Mouse (Mus musculus) embryonic facial prominence, embryonic 15.5 days (tissue): ENCODE data around the gene Ctdnep1. TPM values are rescaled to one million over a fixed set of nuclear protein-coding genes. Genes with fewer than 3 reads are reported as not detected.

ENCODE experiments used
- ATAC-seq: fragments of 200-750 bp; cut with Nextera tagmentation; 2 replicates; pipeline ENCODE4 v1.8.0; 2017; ENCODE audit warnings: low read depth, moderate TSS enrichment; ENCODE audit not compliant: insufficient number of reproducible peaks, low FRiP score, low TSS enrichment
- H3K27ac ChIP-seq: fragments of 300-500 bp; sonication (generic); replicated peaks from 2 replicates; pipeline ENCODE4 v1.5.1; 2015; ENCODE audit warnings: mild to moderate bottlenecking, inconsistent platforms
- H3K27me3 ChIP-seq: fragments of 300-500 bp; sonication (generic); 2 replicates; pipeline ENCODE4 v1.6.1; 2015; ENCODE audit warnings: inconsistent platforms
- H3K36me3 ChIP-seq: fragments of 300-500 bp; sonication (generic); 2 replicates; pipeline ENCODE4 v1.6.1; 2015; ENCODE audit warnings: mild to moderate bottlenecking, inconsistent platforms
- H3K4me1 ChIP-seq: fragments of 300-500 bp; sonication (generic); 2 replicates; pipeline ENCODE4 v1.6.1; 2015; ENCODE audit warnings: inconsistent platforms
- H3K4me2 ChIP-seq: fragments of 300-500 bp; sonication (generic); replicated peaks from 2 replicates; pipeline ENCODE4 v1.6.1; 2015; ENCODE audit warnings: mild to moderate bottlenecking, inconsistent platforms
- H3K4me3 ChIP-seq: fragments of 300-500 bp; sonication (generic); replicated peaks from 2 replicates; pipeline ENCODE4 v1.5.1; 2015; ENCODE audit warnings: mild to moderate bottlenecking, inconsistent platforms
- H3K9ac ChIP-seq: fragments of 300-500 bp; sonication (generic); 2 replicates; pipeline ENCODE4 v1.6.1; 2015; ENCODE audit warnings: inconsistent platforms
- H3K9me3 ChIP-seq: fragments of 300-500 bp; sonication (generic); replicated peaks from 2 replicates; pipeline ENCODE4 v1.6.1; 2016; ENCODE audit warnings: inconsistent platforms
- WGBS: fragments of 180-500 bp; shearing (Covaris S2); methylation state at CpG from one replicate; pipeline ENCODE4 v1.1.7; 2015; 5-methylcytosine and 5-hydroxymethylcytosine counted together
- polyA plus RNA-seq: library from polyadenylated mRNA; unstranded; fragments of >200 nt; fragmentation: Nextera tagmentation; extraction: Ambion mirVana; gene quantifications from 2 replicates; pipeline ENCODE4 v1.2.1, GENCODE M21; 2015

Ctdnep1 gene
- polyA plus RNA-seq, 1 experiment from 2014 or later: 31.6 TPM

GRCm38 (mm10) chr11:69938401-69938979, 42.5 kb upstream of the Ctdnep1 start:
- 25% methylated on average over 9 of the region's 9 CpGs for WGBS
- Histone ChIP-seq H3K4me2 (no peak overlapping the region), H3K9me3 (no peaks in the 10 kb centered on the region), H3K27me3 (peaks cover 13% of the 10 kb centered on the region; the same call in 1 of the 2 replicates), H3K36me3 (peaks cover 7% of the 10 kb centered on the region), H3K27ac (no peak overlapping the region), H3K9ac (no peak overlapping the region), H3K4me1 (peaks cover 45% of the 10 kb centered on the region), H3K4me3 (no peak overlapping the region)
- ATAC-seq: no peak

DNA sequence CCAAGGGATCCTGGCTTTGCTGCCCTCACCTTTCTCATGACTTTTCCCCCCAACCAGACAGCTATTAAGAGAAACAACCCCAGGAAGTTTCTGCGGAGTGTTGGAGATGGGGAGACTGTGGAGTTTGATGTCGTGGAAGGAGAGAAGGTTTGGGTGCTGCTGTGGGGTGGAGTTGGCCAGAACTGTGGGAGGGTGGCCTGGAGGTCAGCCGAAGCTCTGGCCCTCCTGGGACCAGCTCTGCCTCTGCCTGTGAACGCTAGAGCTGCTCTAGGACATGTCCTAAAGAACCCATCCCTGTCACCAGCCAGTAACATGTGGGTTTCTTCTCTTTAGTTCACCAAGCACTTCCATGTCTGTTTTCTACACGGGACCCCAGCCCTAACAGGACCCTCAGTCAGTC, 41.8 kb upstream of the Ctdnep1 start:
- Histone ChIP-seq H3K4me3 (no peak overlapping the region), H3K4me1 (peaks cover 45% of the 10 kb centered on the region), H3K27me3 (peaks cover 13% of the 10 kb centered on the region; the same call in 1 of the 2 replicates), H3K4me2 (no peak overlapping the region), H3K9me3 (no peaks in the 10 kb centered on the region), H3K36me3 (peaks cover 10% of the 10 kb centered on the region), H3K9ac (no peak overlapping the region), H3K27ac (no peak overlapping the region)
- WGBS: 63% methylated on average over 5 of the region's 5 CpGs
- no peak for ATAC-seq

GRCm38 (mm10) chr11:69939731-69940130, 41.2 kb upstream of the Ctdnep1 start:
- H3K36me3 ChIP-seq: peaks cover 15% of the 10 kb centered on the region
- no peak overlapping the region for H3K27ac ChIP-seq
- peaks cover 13% of the 10 kb centered on the region; the same call in 1 of the 2 replicates for H3K27me3 ChIP-seq
- H3K4me2 ChIP-seq: no peak overlapping the region
- H3K4me1 ChIP-seq: peaks cover 40% of the 10 kb centered on the region
- no peak overlapping the region for H3K9ac ChIP-seq
- no peak for ATAC-seq
- H3K4me3 ChIP-seq: no peak overlapping the region
- no peaks in the 10 kb centered on the region for H3K9me3 ChIP-seq
- WGBS: 92% methylated on average over 17 of the region's 17 CpGs

- no peak overlapping the region for H3K9ac ChIP-seq
- ATAC-seq: no peak
- H3K36me3 ChIP-seq: peaks cover 24% of the 10 kb centered on the region
- no peak overlapping the region for H3K27ac ChIP-seq
- no peak overlapping the region for H3K4me3 ChIP-seq
- H3K4me1 ChIP-seq: peaks cover 31% of the 10 kb centered on the region
- 81% methylated on average over 4 of the region's 4 CpGs for WGBS
- no peaks in the 10 kb centered on the region for H3K9me3 ChIP-seq
- H3K27me3 ChIP-seq: peaks cover 9% of the 10 kb centered on the region; the same call in 1 of the 2 replicates
- no peak overlapping the region for H3K4me2 ChIP-seq
Measured at GRCm38 (mm10) chr11:69940962-69941361, 40.0 kb upstream of the Ctdnep1 start.

DNA sequence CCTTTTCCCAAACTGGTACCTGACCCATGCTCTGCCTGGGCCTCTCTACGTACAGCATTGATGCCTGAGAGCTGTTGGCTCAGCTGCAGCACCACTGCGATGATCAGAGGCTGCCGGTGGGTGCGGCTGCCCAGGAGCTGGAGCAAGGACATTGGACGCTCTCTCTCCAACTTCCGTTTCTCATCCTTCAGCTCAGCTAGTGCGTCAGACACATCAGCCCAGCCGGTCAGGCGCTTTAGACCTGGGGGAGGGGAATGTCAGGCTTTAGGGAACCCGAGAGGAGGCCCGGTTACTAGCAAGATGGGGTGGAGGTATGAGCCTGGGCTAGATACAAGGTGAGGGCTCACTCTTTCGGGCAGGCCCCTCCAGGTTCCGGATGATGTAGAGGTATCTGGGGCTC, 35.7 kb upstream of the Ctdnep1 start:
- Histone ChIP-seq H3K27ac (no peak overlapping the region), H3K4me1 (peaks cover 34% of the 10 kb centered on the region), H3K36me3 (peaks cover 24% of the 10 kb centered on the region), H3K27me3 (no peaks in the 10 kb centered on the region), H3K4me2 (no peak overlapping the region), H3K4me3 (no peak overlapping the region), H3K9me3 (no peaks in the 10 kb centered on the region), H3K9ac (no peak overlapping the region)
- ATAC-seq: no peak
- WGBS: 74% methylated on average over 13 of the region's 13 CpGs

DNA sequence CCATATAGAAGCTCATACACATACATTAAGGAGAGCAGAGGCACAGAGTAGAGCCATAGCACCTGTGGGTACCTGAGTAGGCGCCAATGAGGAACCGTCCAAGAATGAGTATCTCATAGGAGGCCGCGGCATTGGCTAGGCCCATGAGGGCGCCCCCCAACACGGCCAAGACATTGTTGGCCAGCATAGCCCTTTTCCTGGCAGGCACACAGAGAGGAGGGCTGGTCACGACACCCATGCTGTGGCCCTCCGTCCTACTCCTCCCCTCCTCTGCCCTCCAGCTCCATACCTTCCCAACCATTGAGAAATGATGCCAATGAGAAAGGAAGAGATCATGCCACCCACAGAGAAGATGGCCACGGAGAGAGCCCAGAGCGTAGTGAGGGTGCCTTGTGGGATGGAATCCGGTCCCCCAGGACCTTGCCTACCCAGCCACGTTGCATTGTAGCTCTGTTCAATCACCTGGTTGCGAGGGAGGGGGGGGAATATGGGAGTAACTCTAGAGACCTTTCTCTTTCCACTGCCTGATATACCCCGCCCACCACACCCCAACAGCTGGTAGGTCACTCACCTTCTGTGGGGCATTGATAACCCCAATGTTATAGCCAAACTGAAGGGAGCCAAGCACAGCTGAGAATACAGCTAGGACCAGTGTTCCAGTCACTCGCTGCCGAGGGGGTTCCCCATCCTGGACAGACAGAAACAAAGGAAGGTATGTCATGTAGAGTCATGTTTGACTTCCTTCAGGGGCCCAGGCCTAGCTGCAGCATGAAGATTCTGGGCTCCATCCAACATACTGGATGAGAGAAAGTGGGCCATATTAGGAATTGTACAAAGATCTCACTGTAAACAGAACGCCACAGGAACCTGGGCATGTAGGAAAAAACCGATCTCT, 34.7 kb upstream of the Ctdnep1 start:
- peak overlapping the region; percentile 81 for H3K4me2 ChIP-seq
- no peaks in the 10 kb centered on the region for H3K9me3 ChIP-seq
- peaks cover 24% of the 10 kb centered on the region for H3K36me3 ChIP-seq
- H3K9ac ChIP-seq: no peak overlapping the region
- no peak for ATAC-seq
- peaks cover 34% of the 10 kb centered on the region for H3K4me1 ChIP-seq
- H3K27ac ChIP-seq: no peak overlapping the region
- peak overlapping the region; percentile 53 for H3K4me3 ChIP-seq
- 84% methylated on average over 18 of the region's 18 CpGs for WGBS
- no peaks in the 10 kb centered on the region for H3K27me3 ChIP-seq

GRCm38 (mm10) chr11:69947337-69948065, 33.5 kb upstream of the Ctdnep1 start:
- Histone ChIP-seq H3K27ac (peak overlapping the region; percentile 85), H3K4me3 (peak overlapping the region; percentile 53), H3K9ac (peak overlapping the region; percentile 26; the same call in 1 of the 2 replicates), H3K4me2 (peak overlapping the region; percentile 81), H3K36me3 (peaks cover 24% of the 10 kb centered on the region), H3K4me1 (peaks cover 34% of the 10 kb centered on the region), H3K9me3 (no peaks in the 10 kb centered on the region), H3K27me3 (no peaks in the 10 kb centered on the region)
- peak; percentile 11; the same call in 1 of the 2 replicates for ATAC-seq
- under 1% methylated on average over 29 of the region's 29 CpGs for WGBS

GRCm38 (mm10) chr11:69948066-69948762, 32.7 kb upstream of the Ctdnep1 start, which contains the start of gene Slc2a4:
Gene Slc2a4, minus strand, starts transcription at chr11:69948188.
- peak within 1 kb of the TSS; percentile 26 for H3K9ac ChIP-seq
- H3K27me3 ChIP-seq: no peaks in the 10 kb centered on the region
- peak within 1 kb of the TSS; percentile 85 for H3K27ac ChIP-seq
- H3K4me3 ChIP-seq: peak within 1 kb of the TSS; percentile 53
- no peaks in the 10 kb centered on the region for H3K9me3 ChIP-seq
- WGBS: under 1% methylated on average over 33 of the region's 34 CpGs
- H3K4me2 ChIP-seq: peak within 1 kb of the TSS; percentile 81
- peak; percentile 92 for ATAC-seq
- peaks cover 34% of the 10 kb centered on the region for H3K4me1 ChIP-seq
- peaks cover 20% of the 10 kb centered on the region for H3K36me3 ChIP-seq

DNA sequence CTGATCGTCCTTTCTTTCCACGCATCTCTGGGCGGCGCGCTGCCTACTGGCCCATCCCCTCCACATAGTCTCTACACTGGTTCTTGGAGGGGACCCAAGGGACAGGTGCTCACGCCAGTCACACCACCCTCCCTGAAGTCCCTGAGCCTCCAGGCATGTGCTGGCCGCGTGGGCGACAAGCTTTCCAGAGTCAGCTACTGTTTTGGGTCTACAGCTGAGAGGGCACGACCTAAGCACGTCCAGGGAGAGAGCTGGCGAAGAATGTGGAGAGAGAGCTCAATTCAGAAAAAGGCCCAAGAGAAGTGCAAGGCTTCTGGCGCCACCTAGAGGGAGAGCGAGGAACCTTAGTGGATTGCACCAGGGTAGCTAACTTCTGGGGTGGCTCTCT, 32.2 kb upstream of the Ctdnep1 start:
- Histone ChIP-seq H3K9ac (no peak overlapping the region), H3K27me3 (no peaks in the 10 kb centered on the region), H3K4me2 (peak overlapping the region; percentile 81), H3K9me3 (no peaks in the 10 kb centered on the region), H3K4me1 (peaks cover 34% of the 10 kb centered on the region), H3K36me3 (peaks cover 17% of the 10 kb centered on the region), H3K27ac (peak overlapping the region; percentile 85), H3K4me3 (peak overlapping the region; percentile 53)
- peak; percentile 66 for ATAC-seq
- WGBS: 0% methylated on average over 14 of the region's 14 CpGs

- Histone ChIP-seq H3K4me1 (peaks cover 32% of the 10 kb centered on the region), H3K27me3 (no peaks in the 10 kb centered on the region), H3K36me3 (no peaks in the 10 kb centered on the region), H3K4me2 (no peak overlapping the region), H3K27ac (no peak overlapping the region), H3K9ac (no peak overlapping the region), H3K4me3 (no peak overlapping the region), H3K9me3 (no peaks in the 10 kb centered on the region)
- no peak for ATAC-seq
- WGBS: 40% methylated on average over 4 of the region's 4 CpGs
Measured at GRCm38 (mm10) chr11:69950807-69951459, 30.0 kb upstream of the Ctdnep1 start.
